Mouse (Mus musculus) ES-E14 (cell line): ENCODE measurements at regions not wholly inside any gene's neighbourhood (a gene's known extent, or its start where the extent isn't known, plus 50 kb on each side); places are given as distances from the start of the nearest gene placed in this dataset.

ENCODE experiments used
- DNase-seq: peaks from one replicate; pipeline ENCODE4 v3.0.0-alpha.2; 2013; ENCODE audit warnings: low read depth, low spot score
- H3K27ac ChIP-seq: 2 replicates; pipeline ENCODE4 v1.5.1; 2012; ENCODE audit warnings: low read depth, mild to moderate bottlenecking, low read length, moderate library complexity, mixed read lengths; ENCODE audit not compliant: poor library complexity, insufficient read depth, severe bottlenecking
- H3K36me3 ChIP-seq: 2 replicates; pipeline ENCODE4 v1.6.1; 2012; ENCODE audit warnings: mild to moderate bottlenecking, low read length, moderate library complexity, mixed read lengths; ENCODE audit not compliant: control insufficient read depth, poor library complexity, insufficient read depth, severe bottlenecking
- H3K4me1 ChIP-seq, 2 experiments: fragments of 150-350 bp in 1 of 2; sonication (generic) in 1 of 2; 2 replicates each; pipeline ENCODE4 v1.6.1; 2012; ENCODE audit warnings: low read length in 2 of 2, mild to moderate bottlenecking in 1 of 2, mixed read lengths in 1 of 2; ENCODE audit not compliant: control insufficient read depth in 2 of 2, insufficient read depth in 2 of 2, poor library complexity in 1 of 2
- H3K4me3 ChIP-seq, 2 experiments: fragments of 150-350 bp in 1 of 2; sonication (generic) in 1 of 2; 2 replicates each; pipeline ENCODE4 v1.5.1; 2012; ENCODE audit warnings: low read length in 2 of 2, low read depth in 1 of 2, mild to moderate bottlenecking in 1 of 2, mixed read lengths in 1 of 2; ENCODE audit not compliant: insufficient read depth in 1 of 2, poor library complexity in 1 of 2, severe bottlenecking in 1 of 2
- H3K9ac ChIP-seq: 2 replicates; pipeline ENCODE4 v1.6.1; 2012; ENCODE audit warnings: low read depth, mild to moderate bottlenecking, low read length, mixed read lengths; ENCODE audit not compliant: poor library complexity, insufficient read depth, severe bottlenecking
- H3K9me3 ChIP-seq: fragments of 150-350 bp; sonication (generic); 2 replicates; pipeline ENCODE4 v1.6.1; 2012; ENCODE audit warnings: low read depth, mild to moderate bottlenecking, low read length; ENCODE audit not compliant: control insufficient read depth, insufficient read depth
- CHD2 ChIP-seq: IDR thresholded peaks from 2 replicates; pipeline ENCODE4 v1.6.1; 2014; ENCODE audit warnings: mild to moderate bottlenecking, low read depth, low read length, inconsistent platforms
- HCFC1 ChIP-seq: IDR thresholded peaks from 2 replicates; pipeline ENCODE4 v1.6.1; 2012; ENCODE audit warnings: low read length, inconsistent platforms, borderline replicate concordance; ENCODE audit not compliant: insufficient read depth
- MAFK ChIP-seq: IDR thresholded peaks from 2 replicates; pipeline ENCODE4 v1.6.1; 2014; ENCODE audit warnings: mild to moderate bottlenecking, low read depth, low read length, inconsistent platforms; ENCODE audit not compliant: insufficient read depth
- ZC3H11A ChIP-seq: IDR thresholded peaks from 2 replicates; pipeline ENCODE4 v1.6.1; 2012; ENCODE audit warnings: low read depth, mild to moderate bottlenecking, inconsistent platforms, low read length, borderline replicate concordance
- in situ Hi-C, 2 experiments: fragments of 600-800 bp; cut with MboI; formaldehyde crosslinking; loops; one replicate each; pipeline ENCODE4 v1.15.1; 2025; ENCODE audit warnings: low sequenced_read_pairs in 2 of 2, inconsistent platforms in 1 of 2; ENCODE audit not compliant: unreplicated experiment in 2 of 2

DNA sequence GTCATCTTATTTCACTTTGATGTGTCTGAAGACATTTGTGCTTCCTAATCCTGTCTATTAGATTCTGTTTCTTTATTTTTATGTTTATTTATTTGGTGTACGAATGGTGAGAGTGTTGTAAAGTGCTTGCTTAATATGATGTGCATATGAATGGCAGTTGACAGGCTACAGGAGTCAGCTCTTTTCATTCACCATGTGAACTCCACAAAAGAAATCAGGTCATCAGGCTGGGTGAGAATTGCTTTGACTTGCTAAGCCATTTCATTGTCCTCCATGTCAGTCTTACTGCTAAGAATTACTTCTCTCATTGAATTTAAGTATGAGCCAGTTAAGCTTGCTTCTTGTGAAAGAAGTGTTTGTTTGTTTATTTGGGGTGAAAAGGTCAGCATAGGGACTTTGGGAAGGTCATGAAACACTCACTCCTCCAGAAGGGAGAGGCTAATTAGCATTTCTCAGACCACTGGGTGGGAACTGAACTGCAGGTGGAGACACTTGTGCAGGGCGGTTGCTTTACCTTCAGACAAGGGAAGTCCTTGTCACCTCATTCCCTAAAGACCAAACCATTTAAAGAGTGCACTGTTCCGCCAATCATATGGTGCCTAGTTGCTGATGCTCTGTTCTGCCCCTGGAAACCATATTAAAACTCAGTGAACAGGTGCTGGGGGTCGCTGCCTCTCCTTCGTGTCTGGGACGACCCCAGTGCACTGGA lies 1063.7 kb downstream of the Pcdh9 start:
- Histone ChIP-seq H3K27ac (peak overlapping the region; percentile 18; the same call in 1 of the 2 replicates), H3K36me3 (no peaks in the 10 kb centered on the region), H3K4me1 (no peaks in the 10 kb centered on the region; a peak in 1 of 4 replicates), H3K4me3 (no peak overlapping the region), H3K9ac (no peak overlapping the region), H3K9me3 (no peaks in the 10 kb centered on the region)
- in situ Hi-C loops, result no loop called here
- TF ChIP-seq ZC3H11A (no peak), MAFK (peak; percentile 38; the same call in 1 of the 2 replicates)
- peak; percentile 76 for DNase-seq

DNA sequence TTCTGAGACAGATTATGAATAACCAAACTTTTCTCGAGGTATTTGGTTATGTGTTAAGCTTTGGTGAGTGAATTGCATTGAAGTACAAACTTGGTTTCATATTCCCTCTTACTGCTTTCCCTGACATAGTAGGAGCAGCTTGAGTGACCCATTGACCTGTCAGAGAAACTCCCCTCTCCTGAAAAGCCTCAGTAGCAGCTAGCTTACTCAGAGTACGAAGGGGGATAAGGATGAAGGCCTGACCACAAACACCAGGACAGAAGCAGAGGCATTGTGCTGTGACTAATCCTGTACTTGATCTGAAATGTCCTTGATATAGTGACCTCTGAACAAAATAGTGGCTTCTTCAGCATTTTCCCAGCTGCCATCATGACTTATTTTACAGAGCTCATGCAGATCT lies 1070.4 kb downstream of the Pcdh9 start:
- H3K36me3 ChIP-seq, result no peaks in the 10 kb centered on the region
- H3K27ac ChIP-seq, result no peak overlapping the region
- no peak for TF ChIP-seq CHD2
- TF ChIP-seq HCFC1, result no peak
- TF ChIP-seq MAFK, result no peak
- H3K9me3 ChIP-seq, result no peaks in the 10 kb centered on the region
- in situ Hi-C loops, result no loop called here
- H3K4me1 ChIP-seq, result no peaks in the 10 kb centered on the region
- no peak overlapping the region for H3K9ac ChIP-seq
- H3K4me3 ChIP-seq, result no peak overlapping the region
- DNase-seq, result no peak
